Mouse (Mus musculus) lung, adult 10 weeks (tissue): ENCODE measurements around the gene Txnrd2. TPM values are rescaled to one million over a fixed set of nuclear protein-coding genes. Genes with fewer than 3 reads are reported as not detected.

ENCODE experiments used
- polyA plus RNA-seq: library from polyadenylated mRNA; stranded (reverse); fragments of 350-450 nt; fragmentation: Illumina TruSeq; extraction: RNeasy Lipid Tissue Mini Kit (QIAGEN cat#74804); gene quantifications from one replicate; pipeline ENCODE4 v1.2.3, GENCODE M21; 2014; ENCODE audit warnings: low read depth, low replicate concordance; ENCODE audit not compliant: insufficient read depth

The Txnrd2 gene
- 13.1 TPM for polyA plus RNA-seq

DNA sequence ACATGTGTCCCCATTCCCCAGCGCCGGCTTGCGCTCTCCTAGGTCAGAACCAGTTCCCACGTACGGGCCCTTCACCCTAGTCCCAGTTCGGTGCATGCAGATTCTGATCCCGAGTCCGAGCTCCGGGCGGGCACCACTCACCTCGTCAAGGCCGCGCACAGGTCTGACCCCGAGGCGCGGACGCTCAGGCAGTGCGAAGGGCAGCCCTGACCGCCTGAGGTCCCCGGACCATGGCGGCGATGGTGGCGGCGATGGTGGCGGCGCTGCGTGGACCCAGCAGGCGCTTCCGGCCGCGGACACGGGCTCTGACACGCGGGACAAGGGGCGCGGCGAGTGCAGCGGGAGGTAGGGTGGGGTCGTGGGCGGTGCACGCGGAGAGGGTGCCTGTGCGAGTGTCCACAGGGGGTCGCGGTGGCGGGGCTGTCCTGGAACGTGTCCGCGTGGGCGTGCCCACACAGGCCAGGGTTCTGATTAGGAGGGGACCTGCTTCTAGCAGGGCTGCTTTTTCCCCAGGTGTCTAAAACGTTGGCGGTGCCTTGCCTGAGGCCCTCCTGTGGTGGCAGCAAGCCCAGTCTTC, at the start of gene Txnrd2:
TSS of gene Txnrd2 (plus strand) at position 170 of the 577 bp plus-strand sequence.

GRCm38 (mm10) chr16:18426802-18427280, 657 bp downstream of the Txnrd2 start, which contains the start of gene Comt:
Gene Comt (minus strand): TSS chr16:18426852.

GRCm38 (mm10) chr16:18498558-18498990, 72.4 kb downstream of the Txnrd2 start, which contains the start of the genes Gnb1l and Rtl10:
Gene Gnb1l (plus strand): TSS chr16:18498713.
Gene Rtl10 (plus strand): TSS chr16:18498901.

Other genes starting within 250 kb of the Txnrd2 start
- not detected for gene Ccdc188, start 208.5 kb upstream of the Txnrd2 start, polyA plus RNA-seq
- 11.5 TPM for gene Zdhhc8, start 191.2 kb upstream of the Txnrd2 start, polyA plus RNA-seq
- gene Trmt2a, start 177.7 kb upstream of the Txnrd2 start, polyA plus RNA-seq, result 42.5 TPM
- gene Ranbp1, start 177.7 kb upstream of the Txnrd2 start, polyA plus RNA-seq, result 70.7 TPM
- gene Gm49776, start 168.1 kb upstream of the Txnrd2 start, polyA plus RNA-seq, result not detected
- 11.6 TPM for gene Dgcr8, start 137.1 kb upstream of the Txnrd2 start, polyA plus RNA-seq
- gene Tango2, start 78.3 kb upstream of the Txnrd2 start, polyA plus RNA-seq, result 25.2 TPM
- gene Arvcf, start 78.2 kb upstream of the Txnrd2 start, polyA plus RNA-seq, result 18.9 TPM
- gene Comt, start 468 bp downstream of the Txnrd2 start, polyA plus RNA-seq, result 79.8 TPM
- gene Gnb1l, start 72.3 kb downstream of the Txnrd2 start, polyA plus RNA-seq, result 3.4 TPM
- gene Rtl10, start 72.5 kb downstream of the Txnrd2 start, polyA plus RNA-seq, result 1.3 TPM
- 5.0 TPM for gene Tbx1, start 164.3 kb downstream of the Txnrd2 start, polyA plus RNA-seq
- gene Gp1bb, start 196.0 kb downstream of the Txnrd2 start, polyA plus RNA-seq, result 1.2 TPM
- gene Gm49601, start 200.0 kb downstream of the Txnrd2 start, polyA plus RNA-seq, result 0.51 TPM
- gene Sept5, start 203.6 kb downstream of the Txnrd2 start, polyA plus RNA-seq, result 8.3 TPM